Mouse (Mus musculus) lung, adult 2 months (tissue): Measurements from ENCODE around the gene Retreg2.

Source experiments
- CTCF ChIP-seq: fragments of 200-500 bp; IDR thresholded peaks from 2 replicates; pipeline ENCODE4 v1.5.1; 2011; ENCODE audit warnings: mild to moderate bottlenecking, low read length, control low read depth; ENCODE audit not compliant: insufficient read depth
- POLR2A ChIP-seq: fragments of 200-500 bp; IDR thresholded peaks from 2 replicates; pipeline ENCODE4 v1.6.1; 2011; ENCODE audit warnings: low read depth, mild to moderate bottlenecking, control low read depth, low read length, borderline replicate concordance; ENCODE audit errors: extremely low read depth

DNA sequence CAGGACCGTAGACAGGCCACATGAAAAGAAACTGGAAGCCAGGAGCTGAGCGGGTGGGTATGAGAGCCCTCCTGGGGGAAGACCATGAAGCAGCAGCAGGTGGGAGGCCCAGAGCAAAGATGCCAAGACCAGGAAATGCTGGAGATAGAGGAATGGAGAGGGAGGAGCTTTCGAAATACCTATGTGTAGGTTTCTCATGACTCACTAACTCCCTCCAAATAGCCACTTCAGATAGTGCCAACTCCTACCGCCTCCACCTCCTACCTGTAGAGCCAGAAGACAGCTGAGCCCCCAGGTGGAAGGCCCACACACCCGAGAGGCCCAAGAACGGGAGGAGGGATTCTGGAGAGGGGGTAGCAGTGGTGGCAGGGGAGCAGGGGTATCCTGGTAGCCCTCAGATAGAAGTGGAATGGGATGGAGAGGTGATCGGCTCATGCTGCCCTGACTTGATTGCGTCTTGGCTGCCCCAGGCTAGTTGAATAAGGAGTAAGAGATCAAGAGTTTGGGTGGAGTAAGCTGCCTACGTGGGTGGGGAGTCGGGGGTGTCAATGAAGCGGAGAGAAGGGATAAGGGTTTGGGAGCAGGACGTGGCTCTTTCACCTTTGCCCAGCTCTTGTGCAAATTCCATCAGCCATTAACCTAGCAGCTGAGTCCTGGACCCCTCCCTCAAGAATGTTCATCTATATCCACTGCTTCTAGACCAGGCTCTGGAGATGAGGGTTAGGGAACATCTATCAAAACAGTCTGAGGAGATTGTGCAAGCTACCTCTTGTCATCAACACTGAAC, 9.0 kb upstream of the Retreg2 start, which contains the start of gene Slc23a3:
- TF ChIP-seq CTCF (no peak), POLR2A (no peak)
